Mouse (Mus musculus) forebrain, embryonic 12.5 days (tissue): ENCODE results near the gene Mgea5. TPM values are rescaled to one million over a fixed set of nuclear protein-coding genes. Genes with fewer than 3 reads are reported as not detected.
A peak's percentile ranks its signal among the peaks of the same experiment; 100 is the strongest.
"Not testable (repeated sequence)": the region's sequence is repeated elsewhere in the genome, so short reads cannot be mapped to it uniquely, and the experiment has no call there.

Experiments
- ATAC-seq: fragments of 200-750 bp; cut with Nextera tagmentation; 2 replicates; pipeline ENCODE4 v1.8.0; 2017; ENCODE audit warnings: moderate TSS enrichment; ENCODE audit not compliant: low FRiP score
- H3K27ac ChIP-seq: fragments of 300-500 bp; sonication (generic); 2 replicates; pipeline ENCODE4 v1.5.1; 2016; ENCODE audit warnings: mild to moderate bottlenecking
- H3K27me3 ChIP-seq: fragments of 300-500 bp; sonication (generic); 2 replicates; pipeline ENCODE4 v1.6.1; 2016; ENCODE audit warnings: mild to moderate bottlenecking
- H3K36me3 ChIP-seq: fragments of 300-500 bp; sonication (generic); replicated peaks from 2 replicates; pipeline ENCODE4 v1.6.1; 2016; ENCODE audit warnings: mild to moderate bottlenecking
- H3K4me1 ChIP-seq: fragments of 300-500 bp; sonication (generic); 2 replicates; pipeline ENCODE4 v1.6.1; 2016
- H3K4me2 ChIP-seq: fragments of 300-500 bp; sonication (generic); 2 replicates; pipeline ENCODE4 v1.6.1; 2016; ENCODE audit warnings: mild to moderate bottlenecking, moderate library complexity
- H3K4me3 ChIP-seq: fragments of 300-500 bp; sonication (generic); replicated peaks from 2 replicates; pipeline ENCODE4 v1.5.1; 2016; ENCODE audit warnings: mild to moderate bottlenecking
- H3K9ac ChIP-seq: fragments of 300-500 bp; sonication (generic); 2 replicates; pipeline ENCODE4 v1.6.1; 2016; ENCODE audit warnings: mild to moderate bottlenecking
- H3K9me3 ChIP-seq: fragments of 300-500 bp; sonication (generic); 2 replicates; pipeline ENCODE4 v1.6.1; 2016
- WGBS: fragments of 180-500 bp; shearing (Covaris S2); methylation state at CpG from one replicate; pipeline ENCODE4 v1.1.7; 2016; 5-methylcytosine and 5-hydroxymethylcytosine counted together
- polyA plus RNA-seq: library from polyadenylated mRNA; unstranded; fragments of >200 nt; fragmentation: Nextera tagmentation; extraction: Ambion mirVana; gene quantifications from 2 replicates; pipeline ENCODE4 v1.2.1, GENCODE M21; 2016

Mgea5 gene
- polyA plus RNA-seq, 1 experiment from 2014 or later = 105 TPM

DNA sequence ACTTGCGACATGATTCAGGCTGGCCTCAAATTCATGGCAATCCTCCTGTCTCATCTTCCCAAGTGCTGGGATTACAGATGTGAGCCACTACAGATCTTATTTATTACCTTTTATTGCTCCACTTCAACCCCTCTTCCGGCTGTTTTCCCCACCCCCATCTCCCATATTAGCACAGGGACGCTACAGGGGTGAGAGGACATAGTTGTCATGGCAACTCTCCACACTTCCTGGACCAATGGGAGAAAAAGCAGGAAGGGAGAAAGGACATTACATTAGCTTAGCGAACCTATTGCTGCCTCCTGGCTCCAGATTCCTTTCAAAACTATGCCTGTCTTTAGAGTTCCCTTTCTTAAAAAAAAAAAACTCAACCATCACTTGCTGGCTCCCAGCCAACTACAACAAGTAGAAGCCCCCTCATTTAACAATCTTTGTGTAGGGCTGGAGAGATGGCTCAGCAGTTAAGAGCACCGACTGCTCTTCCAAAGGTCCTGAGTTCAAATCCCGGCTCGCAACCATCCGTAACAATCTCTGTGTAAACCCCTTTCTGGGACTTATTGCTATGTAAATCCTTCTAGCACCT, 29.1 kb upstream of the Mgea5 start:
- Histone ChIP-seq H3K27ac (no peak overlapping the region), H3K9ac (peak overlapping the region; percentile 44; the same call in 1 of the 2 replicates), H3K4me2 (peak overlapping the region; percentile 65), H3K36me3 (no peaks in the 10 kb centered on the region), H3K4me1 (peaks cover 47% of the 10 kb centered on the region), H3K9me3 (no peaks in the 10 kb centered on the region), H3K4me3 (peak overlapping the region; percentile 29), H3K27me3 (peaks cover 38% of the 10 kb centered on the region)
- ATAC-seq = 0 out of 2 replicates have a peak, but pooled peaks have one; percentile 21
- 17% methylated on average over 8 of the region's 8 CpGs for WGBS

DNA sequence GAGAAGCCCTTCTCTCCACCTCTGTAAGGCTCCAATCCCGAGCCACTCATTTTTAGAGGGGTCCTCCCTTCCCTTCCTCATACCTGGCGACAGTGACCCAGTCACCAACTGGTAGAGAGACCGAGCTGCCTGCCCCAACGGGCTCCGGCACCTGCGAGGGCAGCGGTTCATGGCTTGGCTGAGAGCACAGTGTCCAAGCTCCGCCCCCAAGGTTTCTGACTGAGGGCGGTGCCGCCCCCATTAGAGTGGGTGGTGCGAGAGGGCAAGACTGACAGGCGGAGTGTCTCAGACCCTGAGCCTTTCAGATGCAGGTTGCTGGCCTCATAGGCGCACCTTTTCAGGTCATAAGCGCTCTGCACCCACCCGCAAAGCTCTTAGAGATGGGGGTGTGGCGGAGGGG, 28.5 kb upstream of the Mgea5 start:
- H3K4me2 ChIP-seq = peak overlapping the region; percentile 65
- WGBS = 1% methylated on average over 16 of the region's 16 CpGs
- peak overlapping the region; percentile 44 for H3K9ac ChIP-seq
- peaks cover 42% of the 10 kb centered on the region for H3K4me1 ChIP-seq
- H3K27me3 ChIP-seq = peaks cover 34% of the 10 kb centered on the region
- no peaks in the 10 kb centered on the region for H3K36me3 ChIP-seq
- peak; percentile 72 for ATAC-seq
- H3K4me3 ChIP-seq = peak overlapping the region; percentile 29
- H3K27ac ChIP-seq = 0 out of 2 replicates have a peak overlapping the region, but pooled peaks have one; percentile 53
- no peaks in the 10 kb centered on the region for H3K9me3 ChIP-seq

DNA sequence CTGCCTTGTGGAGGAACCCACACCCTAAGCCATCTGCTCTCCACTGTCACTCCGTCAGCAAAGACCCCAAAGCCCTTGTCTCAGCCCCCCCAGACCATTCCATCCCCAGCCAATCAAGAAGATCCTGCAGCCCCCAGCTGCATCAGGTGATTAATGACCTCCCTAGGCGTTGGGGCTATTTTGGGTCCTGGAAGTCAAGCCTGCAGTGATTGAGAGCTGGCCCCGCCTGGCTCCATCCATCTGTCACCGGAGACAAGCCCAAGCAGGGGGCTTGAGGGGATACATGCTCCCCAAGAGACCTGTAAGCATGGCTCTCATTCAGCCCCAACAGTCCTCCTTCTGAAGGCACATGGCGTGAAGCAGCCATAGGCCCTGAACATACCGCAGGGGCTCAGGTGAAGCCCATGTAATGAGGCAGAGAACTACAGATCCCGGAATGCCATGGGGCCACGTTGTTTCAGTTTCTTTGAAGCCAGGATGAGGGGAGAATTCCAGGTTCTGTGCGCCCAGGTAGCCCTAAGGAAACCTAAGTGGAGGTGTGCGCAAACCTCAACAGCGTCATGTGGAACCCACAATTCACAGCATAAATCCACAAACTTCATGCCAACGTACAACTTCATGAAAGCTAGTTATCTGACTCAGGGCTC, 27.5 kb upstream of the Mgea5 start:
- peaks cover 28% of the 10 kb centered on the region for H3K27me3 ChIP-seq

DNA sequence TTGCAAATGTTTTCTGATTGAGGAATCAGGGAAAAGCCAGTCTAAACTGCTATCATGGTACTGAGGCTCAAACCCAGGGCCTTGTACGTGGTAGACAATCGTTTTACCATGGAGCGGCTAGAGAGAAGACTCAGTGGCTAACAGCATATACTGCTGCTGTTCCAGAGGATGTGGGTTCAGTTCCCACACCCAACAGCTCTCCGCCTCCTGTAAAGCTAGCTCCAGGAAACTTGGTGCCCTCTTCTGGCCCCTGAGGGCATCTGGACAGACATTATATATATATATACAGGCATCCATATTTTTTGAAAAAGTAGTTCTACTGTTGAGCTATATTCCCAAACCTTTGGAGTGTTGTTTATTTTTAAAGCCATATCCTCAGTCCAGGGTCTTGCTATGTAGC, 24.1 kb upstream of the Mgea5 start:
- ATAC-seq = no peak
- Histone ChIP-seq H3K9ac (no peak overlapping the region), H3K4me3 (no peak overlapping the region), H3K27ac (no peak overlapping the region), H3K9me3 (no peaks in the 10 kb centered on the region), H3K4me2 (no peak overlapping the region), H3K27me3 (peaks cover 18% of the 10 kb centered on the region), H3K36me3 (no peaks in the 10 kb centered on the region), H3K4me1 (peaks cover 9% of the 10 kb centered on the region)
- WGBS = 90% methylated on average over 4 of the region's 4 CpGs

More for the DNA sequence above, 27.5 kb upstream of the Mgea5 start:
- H3K4me3 ChIP-seq = no peak overlapping the region
- H3K4me1 ChIP-seq = peaks cover 34% of the 10 kb centered on the region
- no peak overlapping the region for H3K9ac ChIP-seq
- H3K9me3 ChIP-seq = no peaks in the 10 kb centered on the region
- no peak overlapping the region for H3K4me2 ChIP-seq
- H3K36me3 ChIP-seq = no peaks in the 10 kb centered on the region
- ATAC-seq = no peak
- WGBS = 74% methylated on average over 12 of the region's 12 CpGs
- H3K27ac ChIP-seq = no peak overlapping the region

DNA sequence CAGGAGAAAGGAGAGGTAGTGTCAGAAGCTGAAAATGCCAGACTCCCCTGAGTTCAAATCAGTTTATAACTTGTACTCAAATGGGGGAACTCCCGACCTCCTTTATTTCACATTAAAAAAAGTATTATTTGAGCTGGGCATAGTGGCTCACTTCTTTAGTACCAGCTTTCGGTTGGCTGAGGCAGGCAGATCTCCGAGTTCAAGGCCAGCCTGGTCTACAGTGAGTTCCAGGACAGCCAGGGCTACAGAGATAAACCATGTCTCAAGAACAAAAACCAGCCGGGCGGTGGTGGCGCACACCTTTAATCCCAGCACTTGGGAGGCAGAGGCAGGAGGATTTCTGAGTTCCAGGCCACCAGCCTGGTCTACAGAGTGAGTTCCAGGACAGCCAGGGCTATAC, 22.2 kb upstream of the Mgea5 start:
- H3K9me3 ChIP-seq, ATAC-seq, H3K4me3 ChIP-seq, H3K27ac ChIP-seq, H3K36me3 ChIP-seq, H3K4me1 ChIP-seq, H3K9ac ChIP-seq, H3K4me2 ChIP-seq: not testable (repeated sequence)
- peaks cover 11% of the 10 kb centered on the region; the same call in 1 of the 2 replicates for H3K27me3 ChIP-seq
- WGBS = 92% methylated on average over 6 of the region's 6 CpGs

DNA sequence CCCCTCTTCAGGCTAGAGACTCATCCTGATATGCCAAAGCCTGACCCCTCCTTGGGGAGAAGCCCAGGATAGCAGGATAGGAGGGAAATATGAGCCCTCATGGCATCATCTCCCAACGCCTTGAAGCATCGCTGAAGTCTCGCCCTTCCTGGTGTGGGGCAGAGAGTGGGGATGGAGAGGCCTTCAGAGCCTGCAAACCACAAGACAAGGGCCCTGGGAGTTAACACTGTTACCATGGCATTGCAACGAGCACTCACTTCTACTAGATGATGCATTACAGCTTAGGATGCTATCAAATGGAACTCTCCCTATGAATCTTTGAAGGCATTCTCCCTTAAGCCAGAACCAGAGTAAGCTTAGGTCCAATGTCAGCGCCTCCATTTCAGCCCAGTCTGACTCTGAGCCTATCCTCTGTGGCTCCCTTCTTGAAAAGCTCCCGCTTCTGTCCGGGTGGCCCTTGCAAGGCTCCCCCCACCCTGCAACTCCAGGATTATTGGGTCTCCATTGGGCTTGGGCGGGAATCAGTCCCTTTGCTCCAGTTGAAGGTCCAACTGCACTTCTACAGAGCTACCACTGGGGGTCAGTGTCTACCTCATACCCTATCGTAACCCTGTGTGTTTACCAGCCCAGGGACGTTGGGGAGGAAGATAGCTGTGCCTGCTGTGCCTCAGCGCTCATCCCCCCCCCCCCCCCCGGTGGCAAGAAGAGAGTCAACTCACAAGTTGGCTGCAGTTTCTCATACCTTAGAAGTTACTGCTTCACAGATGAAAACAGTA, 21.1 kb upstream of the Mgea5 start:
- no peak overlapping the region for H3K4me3 ChIP-seq
- WGBS = 28% methylated on average over 12 of the region's 12 CpGs
- H3K27ac ChIP-seq = no peak overlapping the region
- H3K9me3 ChIP-seq = no peaks in the 10 kb centered on the region
- H3K4me2 ChIP-seq = 0 out of 2 replicates have a peak overlapping the region, but pooled peaks have one; percentile 4
- no peaks in the 10 kb centered on the region for H3K4me1 ChIP-seq
- H3K27me3 ChIP-seq = peaks cover 11% of the 10 kb centered on the region; the same call in 1 of the 2 replicates
- no peaks in the 10 kb centered on the region for H3K36me3 ChIP-seq
- ATAC-seq = 0 out of 2 replicates have a peak, but pooled peaks have one; percentile 39
- no peak overlapping the region for H3K9ac ChIP-seq

DNA sequence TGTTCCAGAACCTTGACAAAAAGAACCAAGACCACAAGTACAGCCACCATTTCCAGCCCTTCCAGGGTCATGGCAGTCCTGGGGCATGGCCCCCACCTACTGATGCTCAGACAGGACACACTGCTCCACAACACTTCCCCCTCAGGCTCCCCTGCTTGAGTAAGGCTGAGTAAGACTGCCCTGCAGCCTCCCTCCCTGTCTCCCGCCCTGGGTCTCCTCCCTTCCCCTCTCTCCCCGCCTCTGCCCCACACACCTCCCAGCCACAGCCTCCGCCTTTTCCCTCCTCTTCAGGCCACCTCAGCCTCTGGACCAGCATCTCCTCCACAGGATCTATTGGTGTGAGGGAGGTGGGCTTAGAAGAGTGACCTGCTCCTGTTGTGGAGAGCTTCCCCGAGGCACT, 19.8 kb upstream of the Mgea5 start:
- no peak for ATAC-seq
- 29% methylated on average over 2 of the region's 4 CpGs for WGBS
- Histone ChIP-seq H3K36me3 (no peaks in the 10 kb centered on the region), H3K4me1 (no peaks in the 10 kb centered on the region), H3K4me3 (no peak overlapping the region), H3K4me2 (no peak overlapping the region), H3K27ac (no peak overlapping the region), H3K9ac (no peak overlapping the region), H3K9me3 (no peaks in the 10 kb centered on the region), H3K27me3 (peaks cover 11% of the 10 kb centered on the region; the same call in 1 of the 2 replicates)

DNA sequence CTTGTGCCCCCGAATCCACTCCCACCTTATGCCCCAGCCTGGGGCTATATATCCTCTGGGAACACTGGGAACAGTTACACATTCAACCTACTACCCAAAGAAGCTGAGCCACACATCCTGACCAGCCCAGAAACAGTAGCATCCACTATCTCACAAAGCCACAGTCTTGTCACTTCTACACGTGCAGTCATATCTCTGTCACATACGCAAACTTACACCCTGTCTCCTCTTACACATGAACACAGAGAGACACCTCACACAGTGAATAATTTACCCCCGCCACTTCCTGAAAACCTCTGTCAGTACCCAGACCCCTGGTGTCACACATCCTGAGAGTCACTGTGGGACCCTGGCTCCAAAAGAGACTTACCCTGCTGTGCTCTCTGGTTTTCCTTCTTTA, 19.1 kb upstream of the Mgea5 start:
- H3K4me3 ChIP-seq = no peak overlapping the region
- no peak overlapping the region for H3K27ac ChIP-seq
- WGBS = 75% methylated on average over 4 of the region's 4 CpGs
- H3K36me3 ChIP-seq = no peaks in the 10 kb centered on the region
- no peaks in the 10 kb centered on the region for H3K9me3 ChIP-seq
- no peak overlapping the region for H3K9ac ChIP-seq
- ATAC-seq = no peak
- H3K4me1 ChIP-seq = no peaks in the 10 kb centered on the region
- peaks cover 11% of the 10 kb centered on the region; the same call in 1 of the 2 replicates for H3K27me3 ChIP-seq
- no peak overlapping the region for H3K4me2 ChIP-seq

DNA sequence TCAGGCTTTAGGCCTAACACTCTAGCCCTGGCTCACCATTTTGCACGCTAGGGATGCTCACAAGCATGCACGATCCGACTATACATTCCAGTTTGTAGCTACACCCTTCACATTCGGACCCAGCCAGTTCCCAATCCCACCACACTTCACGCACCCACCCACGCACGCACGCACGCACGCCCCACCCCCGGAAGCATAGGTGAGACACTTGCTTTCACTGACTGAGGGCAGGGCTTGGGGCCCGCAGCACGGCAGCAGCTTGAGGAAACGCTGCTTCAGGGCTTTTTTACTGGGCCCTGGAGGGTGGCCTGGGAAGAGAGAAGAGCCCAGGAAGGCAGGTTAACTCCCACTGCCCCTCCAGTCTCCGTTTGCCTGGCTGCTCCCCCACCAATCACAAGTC, 13.2 kb upstream of the Mgea5 start:
- peaks cover 14% of the 10 kb centered on the region for H3K4me1 ChIP-seq
- no peak overlapping the region for H3K4me3 ChIP-seq
- H3K9ac ChIP-seq = no peak overlapping the region
- WGBS = 80% methylated on average over 15 of the region's 15 CpGs
- ATAC-seq = no peak
- H3K27me3 ChIP-seq = no peaks in the 10 kb centered on the region
- H3K36me3 ChIP-seq = no peaks in the 10 kb centered on the region
- H3K9me3 ChIP-seq = no peaks in the 10 kb centered on the region
- no peak overlapping the region for H3K27ac ChIP-seq
- H3K4me2 ChIP-seq = no peak overlapping the region

DNA sequence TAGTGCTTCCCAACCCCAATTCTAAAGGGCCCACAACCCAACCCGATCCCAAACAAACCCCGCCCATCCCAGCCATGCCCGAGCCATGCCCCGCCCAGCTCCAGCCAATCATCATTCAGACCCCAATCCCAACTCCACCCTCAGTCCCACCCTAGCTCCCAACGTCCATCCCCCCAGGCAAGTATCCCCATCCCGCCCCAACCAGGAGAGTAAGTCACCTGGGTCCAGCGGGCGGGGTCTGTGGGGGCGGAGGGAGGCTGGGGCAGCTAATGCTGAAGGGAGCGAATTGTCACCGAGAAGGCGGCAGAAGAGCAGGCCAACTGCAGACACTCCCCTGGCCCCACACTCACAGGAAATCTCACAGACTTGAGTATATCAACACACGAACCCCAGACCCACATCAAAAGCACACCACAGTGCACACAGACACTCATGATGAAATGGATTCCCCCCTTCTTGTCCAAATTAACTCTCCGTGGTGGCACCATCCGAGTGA, 12.5 kb upstream of the Mgea5 start:
- H3K4me3 ChIP-seq = peak overlapping the region; percentile 19; the same call in 1 of the 2 replicates
- H3K4me2 ChIP-seq = peak overlapping the region; percentile 47
- no peaks in the 10 kb centered on the region for H3K36me3 ChIP-seq
- no peak overlapping the region for H3K27ac ChIP-seq
- no peak overlapping the region for H3K9ac ChIP-seq
- 9% methylated on average over 15 of the region's 15 CpGs for WGBS
- H3K4me1 ChIP-seq = peaks cover 14% of the 10 kb centered on the region
- no peaks in the 10 kb centered on the region for H3K27me3 ChIP-seq
- no peaks in the 10 kb centered on the region for H3K9me3 ChIP-seq
- no peak for ATAC-seq

DNA sequence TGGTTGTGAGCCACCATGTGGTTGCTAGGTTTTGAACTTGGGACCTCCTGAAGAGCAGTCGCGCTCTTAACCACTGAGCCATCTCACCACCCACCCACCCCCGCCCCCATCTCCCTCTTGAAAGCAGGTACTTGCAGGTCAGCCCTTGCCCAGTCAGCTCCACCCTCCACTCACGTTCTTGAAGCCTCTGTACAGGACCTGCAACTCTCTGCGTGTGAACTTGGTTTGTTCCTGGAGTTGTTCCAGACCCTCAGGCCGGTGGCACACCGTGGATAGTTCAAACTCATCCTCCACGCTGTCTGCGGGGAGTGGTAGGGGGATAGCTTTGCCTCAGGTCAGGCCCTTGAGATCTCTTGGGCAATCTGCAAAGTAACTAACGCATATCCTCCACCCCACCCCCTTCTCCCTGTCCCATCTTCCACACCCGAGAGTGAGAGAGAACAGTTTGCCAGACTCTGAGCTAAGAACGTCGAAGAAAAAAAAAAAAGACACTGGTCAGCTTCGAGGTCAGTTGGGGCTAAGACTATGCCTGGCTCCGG, 11.8 kb upstream of the Mgea5 start:
- no peak overlapping the region for H3K27ac ChIP-seq
- WGBS = 35% methylated on average over 15 of the region's 15 CpGs
- H3K9me3 ChIP-seq = no peaks in the 10 kb centered on the region

DNA sequence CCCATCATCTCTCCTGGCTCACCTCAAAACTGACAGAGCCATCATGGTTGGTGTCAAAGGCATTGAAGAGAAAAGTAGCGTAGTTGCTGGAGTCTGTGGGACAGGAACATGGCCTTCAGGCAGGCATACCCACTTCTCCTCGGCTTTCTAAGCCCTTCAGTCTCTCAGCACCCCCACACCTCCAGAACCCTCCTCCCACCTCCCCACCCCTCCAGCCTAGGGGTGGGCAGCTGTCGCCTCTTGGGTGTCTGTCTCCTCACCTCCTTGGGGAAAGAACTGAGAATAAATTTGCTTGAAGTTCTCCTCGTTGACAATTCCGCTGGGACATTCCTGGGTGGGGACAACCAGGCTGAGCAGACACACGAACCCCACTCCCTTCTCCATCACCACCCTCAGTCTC, 11.1 kb upstream of the Mgea5 start:
- ATAC-seq = no peak
- H3K4me2 ChIP-seq = no peak overlapping the region
- no peak overlapping the region for H3K4me3 ChIP-seq
- H3K36me3 ChIP-seq = no peaks in the 10 kb centered on the region
- H3K4me1 ChIP-seq = peaks cover 14% of the 10 kb centered on the region
- H3K27me3 ChIP-seq = no peaks in the 10 kb centered on the region
- H3K9me3 ChIP-seq = no peaks in the 10 kb centered on the region
- no peak overlapping the region for H3K27ac ChIP-seq
- no peak overlapping the region for H3K9ac ChIP-seq
- WGBS = 83% methylated on average over 6 of the region's 6 CpGs

More for the DNA sequence above, 11.8 kb upstream of the Mgea5 start:
- H3K4me3 ChIP-seq = 0 out of 2 replicates have a peak overlapping the region, but pooled peaks have one; percentile 19
- H3K4me1 ChIP-seq = peaks cover 14% of the 10 kb centered on the region
- peak overlapping the region; percentile 47 for H3K4me2 ChIP-seq
- ATAC-seq = no peak
- H3K27me3 ChIP-seq = no peaks in the 10 kb centered on the region
- no peak overlapping the region for H3K9ac ChIP-seq
- no peaks in the 10 kb centered on the region for H3K36me3 ChIP-seq
